Mouse (Mus musculus) myocyte (in vitro differentiated cells): ENCODE data around the gene Crybg2. TPM values are rescaled to one million over a fixed set of nuclear protein-coding genes. Genes with fewer than 3 reads are reported as not detected.
A peak's percentile ranks its signal among the peaks of the same experiment; 100 is the strongest.

Experiments used
- H3K27me3 ChIP-seq: one replicate; pipeline ENCODE4 v1.6.1; 2011; ENCODE audit not compliant: control insufficient read depth, insufficient read depth, insufficient read length
- H3K36me3 ChIP-seq: one replicate; pipeline ENCODE4 v1.6.1; 2011; ENCODE audit not compliant: control insufficient read depth, insufficient read depth
- H3K4me2 ChIP-seq: one replicate; pipeline ENCODE4 v1.6.1; 2011; ENCODE audit warnings: low read depth, control low read depth
- H3K4me3 ChIP-seq: one replicate; pipeline ENCODE4 v1.5.1; 2011; ENCODE audit warnings: mild to moderate bottlenecking, control low read depth, moderate library complexity
- H3K79me2 ChIP-seq: one replicate; pipeline ENCODE4 v1.6.1; 2011; ENCODE audit not compliant: control insufficient read depth, insufficient read depth
- H3ac ChIP-seq: one replicate; pipeline ENCODE4 v1.6.1; 2011; ENCODE audit not compliant: control insufficient read depth, insufficient read length
- CEBPB ChIP-seq: IDR thresholded peaks from 2 replicates; pipeline ENCODE4 v1.6.1; 2011; ENCODE audit warnings: mild to moderate bottlenecking, moderate library complexity; ENCODE audit not compliant: poor library complexity, insufficient read depth, severe bottlenecking
- E2F4 ChIP-seq: IDR thresholded peaks from one replicate; pipeline ENCODE4 v1.6.1; 2011; ENCODE audit warnings: mild to moderate bottlenecking, control low read depth, moderate library complexity; ENCODE audit not compliant: insufficient read depth
- MAX ChIP-seq: IDR thresholded peaks from one replicate; pipeline ENCODE4 v1.6.1; 2011; ENCODE audit warnings: low read depth, mild to moderate bottlenecking, control low read depth
- MYOD1 ChIP-seq, 3 experiments: IDR thresholded peaks; one replicate each; pipeline ENCODE4 v1.6.1; 2011; ENCODE audit warnings: control low read depth in 2 of 3, low read depth in 2 of 3, mild to moderate bottlenecking in 2 of 3, moderate library complexity in 1 of 3; ENCODE audit not compliant: insufficient read length in 2 of 3, control insufficient read depth in 1 of 3
- MYOG ChIP-seq, 3 experiments: IDR thresholded peaks; one replicate each; pipeline ENCODE4 v1.6.1; 2011; ENCODE audit warnings: control low read depth in 2 of 3, low read depth in 2 of 3, mild to moderate bottlenecking in 2 of 3; ENCODE audit not compliant: insufficient read length in 2 of 3, control insufficient read depth in 1 of 3, insufficient read depth in 1 of 3
- POLR2A ChIP-seq: IDR thresholded peaks from one replicate; pipeline ENCODE4 v1.6.1; 2011; ENCODE audit warnings: low read depth, mild to moderate bottlenecking, control low read depth, moderate library complexity; ENCODE audit not compliant: insufficient read length
- POLR2AphosphoS2 ChIP-seq: IDR thresholded peaks from one replicate; pipeline ENCODE4 v1.6.1; 2011; ENCODE audit warnings: low read depth, control low read depth; ENCODE audit not compliant: insufficient read length
- REST ChIP-seq: IDR thresholded peaks from one replicate; pipeline ENCODE4 v1.6.1; 2011; ENCODE audit warnings: mild to moderate bottlenecking, control low read depth, moderate library complexity; ENCODE audit not compliant: insufficient read depth, insufficient read length
- SRF ChIP-seq: IDR thresholded peaks from one replicate; pipeline ENCODE4 v1.6.1; 2011; ENCODE audit warnings: low read depth; ENCODE audit not compliant: control insufficient read depth, insufficient read length
- TCF12 ChIP-seq: IDR thresholded peaks from one replicate; pipeline ENCODE4 v1.6.1; 2011; ENCODE audit warnings: mild to moderate bottlenecking, control low read depth; ENCODE audit not compliant: poor library complexity, insufficient read depth, severe bottlenecking
- TCF3 ChIP-seq: IDR thresholded peaks from one replicate; pipeline ENCODE4 v1.6.1; 2011; ENCODE audit warnings: low read depth, control low read depth; ENCODE audit not compliant: insufficient read length
- USF1 ChIP-seq: IDR thresholded peaks from one replicate; pipeline ENCODE4 v1.6.1; 2011; ENCODE audit warnings: low read depth, mild to moderate bottlenecking, control low read depth, moderate library complexity
- polyA plus RNA-seq: library from polyadenylated mRNA; unstranded; fragments of >200 nt; fragmentation: generic; extraction: Trizol; gene quantifications from one replicate; pipeline ENCODE4 v1.2.1, GENCODE M21; 2012; ENCODE audit warnings: missing spikeins

The Crybg2 gene
- polyA plus RNA-seq, 1 experiment = 0.58 TPM

DNA sequence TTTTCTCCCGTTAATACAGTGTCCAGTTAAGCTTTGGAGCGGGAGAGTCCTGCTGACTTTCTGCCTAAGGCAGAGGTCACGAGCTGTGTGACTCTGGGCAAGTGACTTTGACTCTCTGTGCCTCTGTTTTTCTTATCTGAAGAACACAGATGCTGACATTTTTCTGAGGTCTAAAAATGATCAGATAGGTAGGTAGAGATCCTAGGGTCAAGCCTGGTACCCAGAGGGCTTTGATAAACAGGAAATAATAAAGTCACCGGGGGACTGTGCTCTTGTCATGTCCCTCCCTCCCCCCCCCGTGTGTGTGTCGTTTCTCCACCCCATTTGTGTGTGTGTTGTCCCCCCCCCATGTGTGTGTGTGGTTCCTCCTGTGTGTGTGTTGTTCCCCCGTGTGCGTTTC, 1.9 kb downstream of the Crybg2 start:
- Histone ChIP-seq H3K4me3 (no peak overlapping the region), H3K36me3 (no peaks in the 10 kb centered on the region), H3K27me3 (peaks cover 15% of the 10 kb centered on the region), H3K79me2 (no peaks in the 10 kb centered on the region), H3ac (no peak overlapping the region), H3K4me2 (peak overlapping the region; percentile 52)
- TF ChIP-seq MAX = no peak
- no peak for TF ChIP-seq SRF
- no peak for TF ChIP-seq REST
- no peak for TF ChIP-seq USF1
- TF ChIP-seq TCF12 = no peak
- no peak for TF ChIP-seq MYOD1 (IDR thresholded peaks at IDR 0.05; ENCODE audit: control insufficient read depth in 1 of 3, insufficient read length in 2 of 3, low read depth in 2 of 3)
- TF ChIP-seq CEBPB = no peak
- no peak for TF ChIP-seq E2F4
- TF ChIP-seq MYOG (IDR thresholded peaks at IDR 0.05; ENCODE audit: control insufficient read depth in 1 of 3, insufficient read depth in 1 of 3, insufficient read length in 2 of 3, low read depth in 2 of 3) = no peak
- TF ChIP-seq POLR2AphosphoS2 = no peak
- no peak for TF ChIP-seq TCF3
- no peak for TF ChIP-seq POLR2A

DNA sequence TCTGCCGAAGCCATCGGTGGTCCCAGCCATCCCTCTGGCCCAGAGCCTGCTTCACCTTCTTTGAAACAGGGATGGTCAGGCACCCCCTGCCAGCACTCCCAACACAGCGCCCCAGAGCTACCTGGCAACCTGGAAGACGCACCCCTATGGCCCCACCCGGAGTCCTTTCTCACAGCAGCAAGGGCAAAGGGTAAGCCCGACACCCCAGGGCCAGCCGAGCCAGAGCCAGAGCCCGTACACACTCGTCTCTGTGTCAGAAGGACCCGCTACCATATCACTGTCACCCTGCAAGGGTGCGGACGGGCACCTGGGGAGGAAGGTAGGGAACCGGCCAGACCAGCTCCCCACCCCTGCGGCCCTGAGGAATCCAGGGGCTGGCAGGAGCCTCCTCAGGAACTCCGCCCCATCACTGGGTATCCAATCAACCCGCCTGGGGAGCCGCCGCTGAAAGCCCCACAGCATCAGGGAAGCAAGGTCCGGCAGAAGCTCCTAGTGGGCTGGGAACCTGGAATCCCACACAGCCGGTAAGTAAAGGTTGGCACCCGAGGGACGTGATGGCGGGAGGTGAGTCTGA, 4.9 kb downstream of the Crybg2 start:
- no peak overlapping the region for H3K4me3 ChIP-seq
- H3K27me3 ChIP-seq = peaks cover 15% of the 10 kb centered on the region
- H3K79me2 ChIP-seq = no peaks in the 10 kb centered on the region
- no peak overlapping the region for H3ac ChIP-seq
- TF ChIP-seq CEBPB = no peak
- TF ChIP-seq USF1 = no peak
- no peak for TF ChIP-seq E2F4
- no peak for TF ChIP-seq POLR2AphosphoS2
- TF ChIP-seq TCF3 = no peak
- no peak for TF ChIP-seq POLR2A
- no peak for TF ChIP-seq SRF
- TF ChIP-seq MYOG (IDR thresholded peaks at IDR 0.05; ENCODE audit: control insufficient read depth in 1 of 3, insufficient read depth in 1 of 3, insufficient read length in 2 of 3, low read depth in 2 of 3) = no peak
- TF ChIP-seq REST = no peak
- no peak for TF ChIP-seq MAX
- no peak for TF ChIP-seq TCF12
- no peak for TF ChIP-seq MYOD1 (IDR thresholded peaks at IDR 0.05; ENCODE audit: control insufficient read depth in 1 of 3, insufficient read length in 2 of 3, low read depth in 2 of 3)
- H3K4me2 ChIP-seq = no peak overlapping the region
- no peaks in the 10 kb centered on the region for H3K36me3 ChIP-seq

DNA sequence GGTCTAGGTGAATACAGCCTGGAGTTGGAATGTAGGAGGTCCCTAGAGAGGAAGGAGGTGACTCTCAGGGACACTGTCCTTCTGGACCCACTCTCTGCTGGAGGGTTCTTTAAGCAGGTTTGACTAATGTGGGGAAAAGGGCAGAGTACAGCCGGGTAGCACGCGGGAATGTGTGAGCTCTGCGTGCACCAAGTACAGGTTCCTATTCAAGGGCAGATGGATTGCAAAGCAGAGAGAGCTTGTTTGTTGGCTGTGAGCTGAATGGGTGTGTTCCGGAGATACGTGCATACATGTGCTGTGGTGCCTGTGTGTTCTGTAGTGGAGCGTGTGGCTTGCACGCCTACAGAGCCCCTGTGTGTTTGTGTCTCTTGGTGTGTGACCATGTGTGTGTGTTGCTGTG, 6.8 kb downstream of the Crybg2 start:
- TF ChIP-seq POLR2A = no peak
- no peak for TF ChIP-seq MYOG (IDR thresholded peaks at IDR 0.05; ENCODE audit: control insufficient read depth in 1 of 3, insufficient read depth in 1 of 3, insufficient read length in 2 of 3, low read depth in 2 of 3)
- no peak for TF ChIP-seq TCF12
- no peak for TF ChIP-seq MYOD1 (IDR thresholded peaks at IDR 0.05; ENCODE audit: control insufficient read depth in 1 of 3, insufficient read length in 2 of 3, low read depth in 2 of 3)
- TF ChIP-seq USF1 = no peak
- no peak for TF ChIP-seq POLR2AphosphoS2
- no peak for TF ChIP-seq CEBPB
- no peak for TF ChIP-seq SRF
- no peak for TF ChIP-seq E2F4
- no peak for TF ChIP-seq TCF3
- no peak for TF ChIP-seq REST
- TF ChIP-seq MAX = no peak
- Histone ChIP-seq H3K27me3 (peaks cover 17% of the 10 kb centered on the region), H3K4me2 (no peak overlapping the region)

DNA sequence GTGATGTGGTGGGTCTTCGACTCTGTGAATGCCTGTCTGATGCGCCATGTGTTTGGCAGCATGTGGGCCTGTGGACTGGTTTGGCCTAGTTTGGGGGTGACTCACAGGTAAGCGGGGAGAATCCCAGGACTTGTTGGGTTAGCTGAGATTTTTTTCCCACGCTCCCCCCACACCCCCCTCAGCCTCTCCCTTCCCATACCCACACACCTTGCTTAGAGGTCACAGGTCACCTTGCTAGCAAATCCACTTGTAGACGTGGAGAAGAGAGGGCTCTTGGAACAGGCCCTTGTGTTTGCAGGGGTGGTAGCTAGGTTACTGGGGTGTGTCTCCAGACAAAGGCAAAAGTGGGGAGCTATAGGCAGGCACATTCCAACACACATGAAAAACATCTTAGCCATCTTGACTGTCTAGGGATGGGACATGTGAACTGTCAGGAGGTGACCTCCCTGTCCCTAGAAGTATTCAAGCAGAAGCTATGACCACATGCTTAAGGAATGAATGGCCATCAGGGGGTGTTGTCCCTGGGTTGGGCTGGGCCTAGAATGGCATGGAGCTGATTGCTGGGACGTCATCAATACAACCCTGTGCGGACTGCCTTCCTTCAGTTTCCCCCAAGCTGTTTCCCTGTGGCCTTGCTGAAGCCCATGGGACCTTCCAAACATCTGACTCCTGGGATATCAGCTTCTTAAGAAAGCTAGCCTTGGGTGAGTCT, 7.4 kb downstream of the Crybg2 start:
- Histone ChIP-seq H3K4me3 (no peak overlapping the region), H3K79me2 (no peaks in the 10 kb centered on the region), H3ac (no peak overlapping the region), H3K36me3 (no peaks in the 10 kb centered on the region), H3K27me3 (peaks cover 23% of the 10 kb centered on the region), H3K4me2 (no peak overlapping the region)
- TF ChIP-seq E2F4 = no peak
- TF ChIP-seq SRF = no peak
- TF ChIP-seq USF1 = no peak
- TF ChIP-seq MYOG (IDR thresholded peaks at IDR 0.05; ENCODE audit: control insufficient read depth in 1 of 3, insufficient read depth in 1 of 3, insufficient read length in 2 of 3, low read depth in 2 of 3) = no peak
- no peak for TF ChIP-seq MAX
- no peak for TF ChIP-seq REST
- TF ChIP-seq CEBPB = no peak
- no peak for TF ChIP-seq POLR2A
- no peak for TF ChIP-seq TCF3
- no peak for TF ChIP-seq MYOD1 (IDR thresholded peaks at IDR 0.05; ENCODE audit: control insufficient read depth in 1 of 3, insufficient read length in 2 of 3, low read depth in 2 of 3)
- TF ChIP-seq TCF12 = no peak
- TF ChIP-seq POLR2AphosphoS2 = no peak

More for the DNA sequence above, 6.8 kb downstream of the Crybg2 start:
- Histone ChIP-seq H3K36me3 (no peaks in the 10 kb centered on the region), H3K4me3 (no peak overlapping the region), H3ac (no peak overlapping the region), H3K79me2 (no peaks in the 10 kb centered on the region)
